ENCODE assay signal across 7 mouse cellular contexts in genomic region chr19:34992969-34993527, GRCm38 (mm10).
DNase-seq lines count a peak whose midpoint lies in the region; ATAC-seq and TF ChIP-seq lines count a peak whose summit lies in the region.

No protein-coding gene starts in this region.

- no peak for TF ChIP-seq POLR2A in cerebellum, adult 2 months (IDR thresholded peaks at IDR 0.05; ENCODE audit: borderline replicate concordance, insufficient read depth, low read length)

- H3K4me3 ChIP-seq in cerebellum, adult 2 months (replicated peaks; ENCODE audit: insufficient read depth, low read depth, low read length) = no peak overlapping the region

- no peaks in the 10 kb centered on the region for H3K27me3 ChIP-seq in cerebellum, adult 2 months (ENCODE audit: control insufficient read depth, insufficient read depth, low read length)

- TF ChIP-seq CTCF in cerebellum, adult 2 months (IDR thresholded peaks at IDR 0.05; ENCODE audit: borderline replicate concordance, insufficient read depth, low read depth, low read length) = peak; percentile 53; the same call in 1 of the 2 replicates

- peak; percentile 15 to 19 for DNase-seq in B cell, adult 2 months
- peak; percentile 33 for DNase-seq in ES-CJ7 (ENCODE audit: low read depth, low spot score)
- peak; percentile 32 to 33 for DNase-seq in cerebellum, adult 2 months
- DNase-seq in kidney, postnatal 4 days = peak; percentile 50 to 52
- DNase-seq in lung, postnatal 25 days (ENCODE audit: low spot score) = peak; percentile 8
- DNase-seq in right cerebral cortex, postnatal 36 days (ENCODE audit: low spot score in 2 of 2) = peak; percentile 41 to 53

- ATAC-seq in frontal cortex, adult (ENCODE audit: low TSS enrichment) = peak; percentile 97

- WGBS in cerebellum, adult 2 months = 2% methylated on average over 1 of the region's 1 CpGs

- no peak overlapping the region for H3K27ac ChIP-seq in cerebellum, adult 2 months (ENCODE audit: insufficient read depth, low read length)

- no peaks in the 10 kb centered on the region for H3K4me1 ChIP-seq in cerebellum, adult 2 months (ENCODE audit: control insufficient read depth, insufficient read depth, low read length)
